Mouse (Mus musculus): Measurements from ENCODE around the gene Hspb3.
A peak's percentile ranks its signal among the peaks of the same experiment; 100 is the strongest.

Hspb3 gene

DNA sequence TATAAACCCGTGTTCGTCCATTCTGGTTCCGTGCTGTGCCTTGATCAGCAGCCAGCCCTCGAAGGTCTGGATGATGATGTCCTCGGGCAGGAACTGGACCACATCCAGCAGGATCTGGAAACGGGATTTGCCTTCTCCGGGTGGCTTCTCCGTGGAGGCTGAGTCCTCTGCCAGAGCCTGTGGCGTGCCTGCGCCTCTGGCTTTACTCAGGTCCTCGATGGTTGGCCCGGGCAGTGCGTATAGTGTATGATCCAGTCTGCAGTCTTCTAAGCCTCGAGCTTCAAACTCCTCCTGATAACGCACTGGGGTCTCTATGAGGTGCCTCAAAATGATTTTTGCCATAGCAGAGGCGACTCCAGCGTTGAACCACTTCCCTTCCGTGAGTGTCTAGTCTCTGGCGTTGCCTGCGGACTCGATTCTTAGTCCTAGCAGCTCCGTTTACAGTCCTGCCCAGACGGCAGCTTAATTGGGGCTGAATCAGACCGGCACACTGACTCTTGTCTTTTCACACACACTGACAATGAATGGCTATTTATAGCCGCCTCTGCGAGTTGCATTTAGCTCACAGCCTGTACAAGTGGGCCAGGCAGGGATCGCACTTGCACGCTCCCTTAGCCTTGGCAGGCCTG lies at the start of gene Hspb3:
TSS of gene Hspb3 (minus strand) at position 526 of the 629 bp plus-strand sequence.
- DNase-seq: peak; percentile 74

DNA sequence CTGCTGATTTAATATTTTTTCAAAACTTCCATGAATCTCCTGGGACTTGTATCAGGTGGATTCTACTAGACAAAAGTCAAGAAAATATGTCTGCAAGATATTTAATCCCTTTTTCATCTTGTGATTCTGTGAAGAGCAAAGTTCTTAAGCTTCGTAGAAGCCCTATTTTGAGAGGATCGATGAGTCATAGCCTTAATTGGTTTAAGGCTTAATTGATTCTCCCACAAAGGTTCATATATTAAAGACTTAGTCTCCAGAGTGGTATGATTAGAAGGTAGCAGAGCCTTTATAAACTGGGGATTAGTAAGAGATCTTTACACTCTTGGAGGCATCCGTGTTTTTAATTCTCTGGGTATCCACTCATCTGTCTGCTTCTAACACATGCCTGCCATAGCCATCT lies 49.7 kb upstream of the Hspb3 start:
- no peak for DNase-seq

DNA sequence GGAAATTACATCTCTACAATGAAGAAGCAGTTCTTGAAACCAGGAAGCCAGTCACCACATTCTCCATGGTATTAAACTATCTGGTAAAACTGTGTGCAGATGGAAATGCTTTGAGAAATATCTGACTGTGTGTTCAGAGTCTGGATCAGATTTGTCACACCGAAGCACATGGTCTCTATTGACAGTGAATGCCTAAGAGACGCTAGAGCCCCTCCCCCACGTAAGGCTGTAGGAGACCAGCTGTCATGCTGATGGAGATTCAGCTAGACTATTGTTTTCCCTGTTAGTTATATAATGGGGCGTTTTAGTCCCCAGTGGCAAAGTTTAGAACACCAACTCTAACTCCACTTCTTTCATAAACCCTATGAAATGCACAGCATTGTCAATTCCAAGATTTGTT lies 42.7 kb upstream of the Hspb3 start:
- no peak for DNase-seq

DNA sequence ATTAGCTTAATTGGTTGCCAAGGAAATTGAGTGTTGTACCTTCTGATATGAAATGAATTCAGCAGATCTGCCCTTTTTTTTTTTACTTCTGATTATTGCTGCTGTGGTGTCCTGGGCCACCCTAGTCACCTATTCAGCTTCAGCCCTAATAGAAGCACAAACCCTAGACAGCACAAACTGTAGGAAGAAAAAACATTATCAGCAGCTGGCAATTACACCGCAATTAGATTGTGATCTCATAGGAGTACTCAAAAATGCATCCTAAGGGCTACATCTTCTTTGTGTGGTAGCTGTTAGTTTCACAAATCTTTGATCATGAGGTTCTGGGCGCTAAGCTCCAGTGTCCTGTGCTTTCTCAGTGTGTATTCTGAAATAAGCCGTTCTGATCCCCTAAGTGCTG lies 37.7 kb upstream of the Hspb3 start:
- DNase-seq: no peak

DNA sequence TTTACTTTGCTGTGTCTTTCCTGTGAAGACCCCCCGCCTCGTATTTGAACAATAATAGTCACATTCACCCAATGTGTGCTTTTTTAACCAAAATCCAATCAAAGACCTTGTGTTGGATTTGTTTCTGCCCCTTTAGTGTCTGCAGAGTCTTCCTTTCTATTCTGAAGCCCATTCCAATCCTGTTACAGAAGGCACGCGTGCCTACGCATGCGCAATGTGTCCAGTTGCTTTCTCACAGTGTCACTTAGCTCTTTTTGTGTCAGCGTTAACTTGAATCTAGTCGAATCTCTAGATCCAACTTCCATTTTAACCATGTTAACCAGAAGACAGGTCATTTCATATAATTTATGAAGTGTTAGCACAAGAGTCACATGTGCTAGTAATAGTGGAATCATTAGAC lies 36.5 kb upstream of the Hspb3 start:
- DNase-seq: no peak

DNA sequence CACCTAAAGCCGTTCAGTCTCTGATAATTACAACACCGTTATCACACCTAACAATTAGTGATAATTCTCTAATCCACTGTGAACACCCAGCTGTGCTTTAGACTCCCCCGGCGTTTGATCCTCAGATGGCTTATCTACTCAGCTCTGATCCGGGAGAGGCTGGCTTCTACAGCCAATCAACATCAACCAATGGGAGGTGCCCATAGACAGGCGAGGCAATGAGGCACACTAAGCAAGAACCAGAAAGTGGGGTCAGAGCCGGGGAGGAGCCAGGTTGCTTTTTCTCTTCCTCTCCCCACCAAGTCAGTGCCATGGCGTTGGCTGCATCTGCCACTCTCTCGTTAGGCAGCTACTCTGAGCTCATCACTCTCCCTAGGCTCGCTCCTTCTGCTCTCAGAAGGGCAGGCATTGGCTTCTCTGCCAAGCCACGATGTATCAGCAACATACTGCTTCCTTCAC lies 36.0 kb upstream of the Hspb3 start:
- no peak for DNase-seq

DNA sequence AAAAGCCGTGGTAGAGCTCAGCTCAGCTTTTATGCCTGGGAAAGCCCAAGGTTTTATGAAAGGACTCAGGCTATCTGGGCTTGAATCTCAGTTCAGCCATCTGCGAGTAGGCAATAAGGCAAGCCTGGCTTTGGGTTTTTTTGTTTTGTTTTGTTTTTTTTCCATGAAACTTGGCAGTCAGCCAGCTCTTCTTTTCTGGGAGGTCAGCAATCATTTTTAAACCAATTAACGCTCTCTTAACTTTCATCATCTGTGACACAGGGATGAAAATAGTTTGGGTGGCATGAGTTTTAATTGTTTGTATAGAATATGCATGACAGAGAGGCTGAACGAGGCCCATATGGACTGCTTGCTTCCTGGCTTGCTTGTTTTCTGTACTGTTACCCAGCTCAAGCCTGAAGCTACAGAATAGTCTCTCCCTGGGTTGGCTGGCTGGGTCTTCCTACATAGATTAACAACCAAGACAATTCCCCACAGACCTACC lies 33.4 kb upstream of the Hspb3 start:
- no peak for DNase-seq

DNA sequence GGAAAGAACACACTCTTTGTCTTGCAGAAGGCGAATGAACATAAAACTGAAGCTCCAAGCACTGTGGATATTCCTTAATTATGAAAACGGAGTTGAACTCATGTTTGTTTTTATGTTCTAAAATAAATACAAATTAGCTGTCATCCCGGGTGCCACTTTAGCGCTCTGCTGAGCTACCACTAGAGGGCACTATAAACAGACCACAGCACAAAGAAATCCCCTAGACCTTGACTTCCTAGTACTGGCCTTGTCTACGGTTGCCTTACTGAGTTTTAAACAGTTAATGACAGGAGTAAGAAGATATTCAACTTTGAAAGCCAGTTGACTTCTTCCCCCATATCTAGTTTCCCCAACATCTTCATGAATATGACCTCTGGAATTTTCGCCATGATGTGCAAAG lies 29.9 kb upstream of the Hspb3 start:
- DNase-seq: peak; percentile 7

DNA sequence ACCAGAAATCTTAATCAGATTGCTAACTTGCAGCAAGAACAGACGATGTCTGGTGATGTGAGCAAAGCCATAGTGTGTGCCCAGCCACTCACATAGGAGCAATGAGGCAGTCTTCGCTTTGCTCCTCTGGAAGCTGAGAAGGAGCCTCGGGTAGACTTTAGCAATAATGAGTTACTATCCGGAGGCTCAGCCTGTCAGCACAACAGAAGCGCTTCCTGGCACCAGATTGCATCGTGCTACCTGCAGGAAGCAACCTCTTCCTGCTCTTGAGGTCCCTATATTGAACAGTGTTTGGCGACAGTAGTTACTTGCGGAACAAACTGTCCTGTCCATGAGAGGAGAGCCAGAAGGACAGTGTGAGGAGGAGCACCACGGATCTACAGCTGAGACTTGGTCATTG lies 28.2 kb upstream of the Hspb3 start:
- no peak for DNase-seq

DNA sequence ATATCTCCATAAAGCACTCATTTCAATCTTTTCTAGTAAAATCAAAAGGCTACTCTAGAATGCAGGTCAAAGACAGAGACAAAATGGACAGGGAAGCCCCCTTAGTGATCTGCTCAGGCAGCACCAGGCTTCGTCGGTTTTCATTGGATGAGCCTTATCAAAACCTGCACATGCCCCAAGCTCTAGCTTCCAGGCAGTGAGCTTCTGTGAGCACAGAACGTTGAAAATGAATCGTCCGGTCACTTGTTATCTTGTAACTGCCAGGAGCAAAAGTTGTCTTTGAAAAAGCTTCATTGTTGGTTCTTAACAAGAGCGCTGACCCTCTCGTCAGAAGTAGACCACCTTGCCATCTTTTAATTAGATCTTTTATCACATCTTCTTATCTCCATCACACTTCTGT lies 26.4 kb upstream of the Hspb3 start:
- DNase-seq: no peak

DNA sequence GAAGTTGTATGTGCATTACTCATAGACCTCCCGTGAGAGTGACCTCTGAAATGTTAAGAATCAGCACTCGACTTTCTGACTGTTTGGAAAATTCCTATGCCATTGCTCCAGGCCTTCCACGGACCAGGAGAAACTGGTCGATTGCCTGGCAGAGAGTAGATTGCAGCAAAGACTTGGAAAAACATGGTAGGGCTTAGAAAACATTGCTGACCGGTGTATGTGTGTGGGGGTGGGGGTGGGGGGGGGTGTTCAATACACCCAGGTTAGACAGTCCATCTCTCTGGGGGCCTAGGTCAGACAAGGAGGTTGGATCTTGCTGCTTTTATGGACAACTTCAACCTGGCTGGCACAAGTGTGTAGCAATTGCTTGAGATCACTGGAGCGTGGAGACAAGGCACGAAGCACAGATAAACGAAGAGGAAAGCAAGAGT lies 23.2 kb upstream of the Hspb3 start:
- no peak for DNase-seq

DNA sequence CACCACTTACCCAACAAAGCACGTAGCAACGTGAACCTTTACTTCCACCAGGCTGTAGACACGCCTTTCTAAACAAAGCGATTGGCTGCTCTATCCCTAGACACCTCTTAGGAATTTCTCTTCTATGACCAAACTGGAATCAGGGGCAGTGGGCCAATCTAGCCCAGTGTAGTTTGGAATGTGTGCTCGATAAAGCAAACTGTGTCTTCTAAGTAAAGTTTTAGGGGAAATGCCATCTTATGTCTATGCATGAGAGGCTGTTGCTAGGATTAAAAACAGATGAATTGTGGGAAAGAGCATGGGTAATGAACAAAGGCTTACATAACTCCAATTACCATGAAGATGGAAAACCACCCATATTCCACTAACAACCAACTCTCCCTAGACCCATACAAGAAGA lies 19.3 kb upstream of the Hspb3 start:
- DNase-seq: no peak

DNA sequence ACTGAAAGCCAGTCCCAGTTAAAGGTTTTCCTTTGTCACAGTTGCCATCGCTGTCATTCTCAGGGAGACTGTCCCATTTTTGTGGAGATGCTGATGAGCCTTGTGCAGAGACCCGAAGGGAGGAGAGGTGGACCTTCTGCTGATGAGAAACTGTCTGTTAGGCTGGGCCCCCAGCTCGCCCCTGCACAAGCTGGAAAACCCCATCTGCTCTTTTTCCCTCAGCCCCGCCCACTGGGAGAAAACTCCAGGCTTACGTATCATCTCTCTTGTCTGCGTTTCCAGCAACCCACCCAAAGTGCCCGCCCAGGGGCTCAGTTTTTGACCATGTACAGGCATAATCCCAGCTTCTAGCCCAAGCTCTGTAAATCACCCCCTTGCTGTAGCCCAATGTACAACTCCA lies 17.2 kb upstream of the Hspb3 start:
- DNase-seq: no peak

DNA sequence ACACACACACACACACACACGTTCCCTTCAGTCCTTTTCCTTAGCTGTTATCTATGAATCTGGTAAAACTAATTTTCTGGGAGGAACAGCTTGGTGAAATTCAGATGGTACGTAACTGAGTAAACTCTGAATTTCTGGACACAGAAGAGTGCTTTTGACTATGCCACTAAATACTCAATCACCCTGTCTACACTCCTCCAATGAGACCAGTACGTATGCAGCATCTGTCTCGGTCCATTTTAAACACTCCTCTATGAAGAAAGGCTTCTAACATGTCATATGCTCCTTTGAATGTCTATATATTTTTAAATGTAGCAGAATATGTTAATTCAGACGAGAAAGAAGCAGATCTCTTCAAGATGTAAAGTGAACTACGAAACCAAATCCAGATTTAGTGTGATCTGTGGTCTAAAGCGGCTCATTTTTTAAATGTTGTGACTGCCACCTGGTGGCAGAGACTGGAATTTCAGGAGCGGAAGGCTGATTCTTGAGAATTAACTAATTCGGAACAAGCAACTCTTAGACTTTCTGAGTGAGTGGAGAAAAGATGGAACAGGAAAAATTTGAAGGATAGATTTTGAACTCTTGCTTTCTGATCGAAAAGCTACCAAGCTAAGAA lies 6.1 kb upstream of the Hspb3 start:
- peak; percentile 18 for DNase-seq

DNA sequence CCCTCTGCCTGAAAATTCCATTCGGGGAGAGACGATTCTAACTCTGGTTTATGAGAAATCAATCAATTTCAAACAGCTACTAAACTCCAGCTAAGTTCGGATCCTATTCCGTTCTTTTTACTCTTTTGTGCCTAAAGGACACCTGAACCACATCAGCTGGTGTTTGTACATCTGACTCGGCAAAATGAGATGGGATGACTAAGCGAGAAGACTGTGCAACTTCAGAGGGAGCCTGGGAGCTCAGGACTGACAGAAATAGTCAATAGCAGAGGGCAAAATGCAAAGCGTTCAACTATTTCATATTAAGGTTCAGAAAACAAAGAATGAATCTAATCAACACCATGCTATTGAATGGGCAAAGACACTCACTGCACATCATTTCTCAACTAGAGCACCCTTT lies 407 bp upstream of the Hspb3 start:
- no peak for DNase-seq

DNA sequence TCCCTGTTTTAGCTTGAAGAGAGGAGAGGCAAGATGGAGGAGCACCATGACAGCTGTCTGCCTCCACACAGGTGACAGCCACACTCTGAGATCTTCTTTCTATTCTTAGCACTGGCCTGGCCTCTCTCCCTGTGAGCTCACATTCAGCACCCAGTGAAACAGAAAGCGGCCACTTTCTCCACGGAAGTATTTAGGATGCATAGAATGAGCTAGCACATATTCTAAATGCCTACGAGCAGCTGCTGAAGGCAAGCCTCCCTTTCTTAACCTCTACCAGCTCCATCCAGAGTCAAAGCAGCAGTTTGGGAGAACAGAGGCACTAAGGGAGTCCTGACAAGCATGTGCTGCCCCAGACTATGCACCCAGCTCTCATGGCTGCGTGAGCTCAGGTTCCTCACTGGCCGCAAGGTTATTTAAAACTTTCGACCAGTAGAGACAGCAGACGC lies 1.6 kb downstream of the Hspb3 start:
- DNase-seq: no peak

DNA sequence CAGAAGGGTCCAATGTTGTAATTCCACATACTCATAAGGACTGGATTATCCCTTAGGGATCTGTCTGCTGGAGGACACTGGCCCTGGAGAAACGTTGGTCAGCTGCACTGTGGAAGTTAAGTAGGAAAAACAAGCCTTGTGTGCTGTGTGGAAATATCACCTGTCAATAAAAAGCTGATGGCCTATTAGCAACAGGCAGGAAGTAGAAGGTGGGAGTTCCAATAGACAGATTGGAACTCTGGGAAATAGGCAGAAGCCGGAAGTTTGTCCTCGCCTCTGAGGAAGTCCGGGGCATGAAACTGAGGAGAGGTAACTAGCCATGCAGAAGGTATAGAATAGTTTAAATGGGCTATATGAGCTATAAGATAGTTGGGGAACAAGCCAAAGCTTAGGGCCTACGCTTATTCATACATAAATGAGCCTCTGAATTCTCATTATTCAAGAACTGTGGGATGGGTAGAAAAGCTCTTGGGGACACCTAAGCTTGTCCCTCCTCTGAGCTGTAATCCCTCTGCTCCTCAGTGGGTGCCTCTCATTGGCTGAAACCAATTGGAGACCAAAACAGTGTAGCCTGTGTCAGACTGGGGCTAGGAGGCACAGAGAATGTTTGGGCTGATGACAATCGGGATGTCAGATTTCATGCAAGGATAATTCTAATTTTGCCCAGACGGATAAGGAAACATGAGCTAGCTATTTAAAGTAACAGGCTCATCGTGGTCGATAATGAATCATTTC lies 2.7 kb downstream of the Hspb3 start:
- no peak for DNase-seq

DNA sequence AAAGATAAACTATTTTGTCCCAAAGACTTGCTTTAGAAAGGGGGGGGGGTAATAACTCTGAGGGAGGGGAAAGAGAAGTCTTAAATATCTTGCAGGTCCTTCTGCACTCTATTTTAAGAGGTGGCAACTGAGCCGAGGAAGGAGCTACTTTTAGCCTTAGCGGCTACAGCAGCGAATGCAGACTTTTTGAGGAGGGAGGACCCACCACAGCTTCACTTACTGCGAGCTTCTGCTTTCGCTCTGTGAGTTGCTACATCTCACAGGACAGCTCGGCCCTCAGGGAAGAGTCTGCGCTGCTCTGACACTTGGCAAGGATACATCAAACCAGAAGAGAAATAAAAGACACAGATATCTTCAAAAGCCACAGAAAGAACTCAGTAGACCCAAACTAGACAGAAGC lies 6.3 kb downstream of the Hspb3 start:
- DNase-seq: no peak

DNA sequence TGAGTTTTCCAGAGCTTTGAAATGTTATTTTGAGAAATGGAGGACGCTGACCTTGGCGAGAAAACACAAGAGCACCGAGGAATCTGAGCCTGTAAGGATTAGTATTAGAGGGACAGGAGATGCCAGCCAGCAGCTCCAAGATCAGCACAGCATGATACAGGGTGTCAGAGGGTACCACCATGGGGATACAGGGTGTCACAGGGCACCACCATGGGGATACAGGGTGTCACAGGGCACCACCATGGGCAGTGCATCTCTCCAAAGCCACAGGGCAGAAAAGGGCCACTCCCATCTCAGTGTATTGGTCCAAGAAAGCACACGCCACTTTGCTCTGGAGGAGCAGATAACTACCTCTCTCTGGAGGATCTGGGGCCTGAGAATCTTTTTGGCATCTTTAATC lies 6.8 kb downstream of the Hspb3 start:
- no peak for DNase-seq

DNA sequence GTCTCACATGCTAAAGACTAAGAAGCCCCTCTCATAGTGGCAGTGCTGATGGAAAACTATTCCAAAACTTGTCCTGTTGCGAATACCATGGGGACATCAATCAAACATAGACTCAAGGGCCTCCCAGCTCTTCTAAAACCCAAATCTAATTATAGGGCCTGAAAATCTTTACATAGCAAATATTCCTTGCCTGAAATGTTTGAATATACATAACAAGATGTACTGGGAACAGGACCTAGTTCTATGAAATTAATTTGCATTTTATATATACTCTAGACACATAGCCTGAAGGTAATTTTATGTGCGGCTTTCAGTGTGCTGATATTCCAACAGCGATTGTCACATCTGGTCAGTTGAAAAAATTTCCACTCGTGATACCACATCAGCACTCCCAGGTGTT lies 8.0 kb downstream of the Hspb3 start:
- no peak for DNase-seq

DNA sequence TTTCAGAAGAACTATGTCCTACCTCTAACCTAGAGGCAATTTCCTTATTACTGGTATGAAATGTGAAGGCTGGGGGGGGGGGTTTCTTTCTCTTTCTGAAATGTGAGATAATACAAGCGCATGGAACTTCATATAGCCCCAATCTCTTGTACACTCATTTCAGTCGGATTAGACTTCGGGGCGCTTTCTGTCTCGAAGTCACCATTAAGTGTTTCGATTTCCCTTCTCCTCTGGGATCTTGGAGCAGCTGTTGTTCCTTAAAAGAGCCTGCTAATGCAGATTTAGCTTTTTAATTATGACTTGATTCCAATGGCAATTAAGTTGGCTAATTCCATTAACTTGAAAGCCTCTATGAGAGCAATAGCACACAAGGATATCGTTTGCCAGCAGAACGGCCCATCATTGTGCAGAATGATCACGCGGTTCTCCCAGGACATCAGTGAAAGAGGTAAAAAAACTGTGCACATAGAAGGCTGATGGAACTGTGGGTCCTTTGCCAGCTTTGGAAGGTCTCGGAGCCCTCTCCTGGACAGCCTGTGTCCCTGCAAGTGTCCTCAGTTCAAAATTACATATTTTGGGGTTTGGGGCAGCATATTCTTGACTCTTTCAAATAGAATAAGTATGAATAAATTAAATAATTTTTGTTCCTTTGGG lies 22.4 kb downstream of the Hspb3 start:
- DNase-seq: no peak

DNA sequence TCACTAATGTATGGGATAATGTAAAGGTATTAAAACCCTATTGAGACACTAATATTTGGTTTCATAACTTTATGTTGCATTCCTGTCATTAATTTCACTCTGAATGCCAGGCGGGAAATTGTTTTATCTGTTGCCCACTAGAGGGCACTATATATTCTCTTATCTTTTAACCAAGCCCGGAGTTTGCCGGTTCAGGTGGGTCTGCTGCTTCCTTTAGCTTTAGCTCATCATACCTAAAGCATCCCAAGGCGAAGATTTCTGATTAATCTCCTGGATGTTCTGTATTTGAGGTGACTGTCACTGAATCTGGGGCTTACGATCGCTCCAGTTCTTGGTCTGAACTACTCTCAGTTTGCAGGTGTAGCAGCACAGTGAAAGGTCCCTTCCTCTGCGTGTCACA lies 24.6 kb downstream of the Hspb3 start:
- DNase-seq: no peak

DNA sequence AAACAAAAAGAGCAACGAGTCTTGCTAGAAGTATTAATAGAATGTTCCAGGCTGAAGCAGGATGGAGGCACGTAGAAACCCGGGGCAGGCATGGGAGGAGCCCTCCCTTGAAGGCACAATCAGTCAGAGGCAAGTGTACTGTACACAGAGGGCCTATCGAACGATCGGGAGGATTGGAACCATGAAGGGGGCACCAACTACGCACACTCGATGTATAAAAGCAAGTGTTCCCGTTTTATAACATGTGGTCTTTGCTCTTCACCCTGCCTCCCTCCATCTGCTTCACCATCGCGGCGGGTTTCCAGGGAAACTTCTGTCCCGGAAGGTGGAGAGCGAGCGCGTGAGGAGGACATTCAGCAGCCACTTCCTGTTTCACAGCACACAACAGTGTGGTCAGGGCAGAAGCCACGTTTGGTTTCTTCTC lies 27.7 kb downstream of the Hspb3 start:
- DNase-seq: no peak
